Mouse (Mus musculus): Measurements from ENCODE around the gene Psmb10.

DNA sequence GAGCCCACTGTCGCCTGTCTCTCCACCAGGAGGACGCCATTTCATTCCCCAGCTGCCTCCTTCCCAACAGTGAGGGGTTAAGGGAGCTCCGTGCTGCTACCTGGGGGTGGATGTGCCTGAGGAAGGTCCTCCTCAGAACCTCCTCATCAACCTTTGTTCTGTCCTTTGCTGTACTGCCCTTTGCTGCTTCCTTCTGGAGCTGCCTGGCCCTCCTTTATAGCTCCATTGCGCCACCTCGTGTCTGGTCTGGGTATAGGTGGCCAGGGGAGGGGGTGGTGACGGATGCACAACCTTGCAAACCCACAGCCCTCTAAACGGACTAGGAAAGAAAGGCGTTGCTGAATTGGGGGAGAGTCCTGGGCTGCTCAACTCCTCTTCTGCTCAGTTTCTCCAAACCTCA, 7.6 kb downstream of the Psmb10 start:
- peak; percentile 64 to 96 for TF ChIP-seq CTCF (conservative IDR thresholded peaks at IDR 0.05 in 1 of 2, IDR thresholded peaks at IDR 0.05 in 1 of 2; ENCODE audit: low read depth in 2 of 2, low read length in 2 of 2)
- TF ChIP-seq JUN (IDR thresholded peaks at IDR 0.05; ENCODE audit: insufficient read depth, low read depth, low read length): no peak
- TF ChIP-seq ZC3H11A (IDR thresholded peaks at IDR 0.05; ENCODE audit: low read depth, low read length): peak; percentile 53
- no peak for TF ChIP-seq POLR2A (IDR thresholded peaks at IDR 0.05; ENCODE audit: low read depth, low read length)
- no peak for TF ChIP-seq ZNF384 (IDR thresholded peaks at IDR 0.05; ENCODE audit: low read depth, low read length)
- TF ChIP-seq IRF4 (IDR thresholded peaks at IDR 0.05; ENCODE audit: low read depth, low read length): no peak
- TF ChIP-seq MAX (IDR thresholded peaks at IDR 0.05; ENCODE audit: low read length): no peak
- no peak for TF ChIP-seq TCF12 (IDR thresholded peaks at IDR 0.05; ENCODE audit: low read depth, low read length)
- no peak for TF ChIP-seq MXI1 (IDR thresholded peaks at IDR 0.05; ENCODE audit: low read depth, low read length)
- TF ChIP-seq ELF1 (IDR thresholded peaks at IDR 0.05; ENCODE audit: low read depth, low read length): peak; percentile 60; the same call in 1 of the 2 replicates
